Mouse (Mus musculus) G1E (cell line): ENCODE results near the gene Arhgap42.

Experiments used
- CTCF ChIP-seq: IDR thresholded peaks from 2 replicates; pipeline ENCODE4 v1.5.1; 2012; ENCODE audit warnings: low read depth, low read length, inconsistent platforms, mixed read lengths
- GATA2 ChIP-seq: IDR thresholded peaks from 2 replicates; pipeline ENCODE4 v1.6.1; 2012; ENCODE audit warnings: low read depth, low read length, inconsistent platforms, borderline replicate concordance
- TAL1 ChIP-seq: conservative IDR thresholded peaks from 2 replicates; pipeline ENCODE4 v1.6.1; 2012; ENCODE audit warnings: low read depth, low read length, inconsistent platforms, mixed read lengths

DNA sequence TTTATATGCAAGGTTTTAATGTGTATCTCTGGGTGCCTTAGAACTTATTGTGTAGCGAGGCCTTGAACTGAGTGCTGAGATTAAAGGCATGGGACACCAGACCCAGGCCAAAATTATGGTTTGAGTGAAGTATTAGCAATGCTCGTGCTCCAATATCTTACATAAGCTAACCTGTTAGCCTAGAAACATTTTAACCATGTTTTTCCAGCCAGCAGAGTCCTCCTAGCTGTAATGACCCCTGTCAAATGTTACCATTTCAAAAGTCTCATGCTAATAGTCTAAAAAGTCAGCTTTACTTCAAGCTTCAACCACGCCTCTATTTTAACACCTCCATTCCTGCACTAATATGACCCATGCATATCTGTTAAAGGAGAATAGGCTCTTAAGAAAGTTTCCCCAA, 84.3 kb downstream of the Arhgap42 start:
- no peak for TF ChIP-seq CTCF
- TF ChIP-seq TAL1 = no peak
- no peak for TF ChIP-seq GATA2
